Mouse (Mus musculus) embryonic facial prominence, embryonic 11.5 days (tissue): Measurements from ENCODE around the gene Ly6g6c. TPM values are rescaled to one million over a fixed set of nuclear protein-coding genes. Genes with fewer than 3 reads are reported as not detected.

Source experiments
- ATAC-seq: fragments of 200-750 bp; cut with Nextera tagmentation; replicated peaks from 2 replicates; pipeline ENCODE4 v1.8.0; 2017; ENCODE audit warnings: low read depth; ENCODE audit not compliant: insufficient number of reproducible peaks, low FRiP score, low TSS enrichment
- DNase-seq: peaks from one replicate; pipeline ENCODE4 v3.0.0-alpha.2; 2015; ENCODE audit warnings: low spot score
- H3K27ac ChIP-seq: fragments of 300-500 bp; sonication (generic); replicated peaks from 2 replicates; pipeline ENCODE4 v1.5.1; 2014; ENCODE audit warnings: mild to moderate bottlenecking, low read depth, low read length, control low read depth
- H3K27me3 ChIP-seq: fragments of 300-500 bp; sonication (generic); 2 replicates; pipeline ENCODE4 v1.6.1; 2014; ENCODE audit warnings: mild to moderate bottlenecking, low read length, moderate library complexity, mixed read lengths; ENCODE audit not compliant: control insufficient read depth, insufficient read depth
- H3K36me3 ChIP-seq: fragments of 300-500 bp; sonication (generic); replicated peaks from 2 replicates; pipeline ENCODE4 v1.6.1; 2014; ENCODE audit warnings: low read depth, mild to moderate bottlenecking, low read length, moderate library complexity, mixed read lengths; ENCODE audit not compliant: control insufficient read depth, insufficient read depth
- H3K4me1 ChIP-seq: fragments of 300-500 bp; sonication (generic); 2 replicates; pipeline ENCODE4 v1.6.1; 2014; ENCODE audit warnings: low read length, mixed read lengths; ENCODE audit not compliant: control insufficient read depth, insufficient read depth
- H3K4me2 ChIP-seq: fragments of 300-500 bp; sonication (generic); 2 replicates; pipeline ENCODE4 v1.6.1; 2014; ENCODE audit warnings: low read depth, mild to moderate bottlenecking, control low read depth, low read length, moderate library complexity
- H3K4me3 ChIP-seq: fragments of 300-500 bp; sonication (generic); 2 replicates; pipeline ENCODE4 v1.5.1; 2014; ENCODE audit warnings: low read depth, low read length, control low read depth
- H3K9ac ChIP-seq: fragments of 300-500 bp; sonication (generic); replicated peaks from 2 replicates; pipeline ENCODE4 v1.6.1; 2014; ENCODE audit warnings: mild to moderate bottlenecking, control low read depth, low read length
- H3K9me3 ChIP-seq: fragments of 300-500 bp; sonication (generic); replicated peaks from 2 replicates; pipeline ENCODE4 v1.6.1; 2016; ENCODE audit warnings: mild to moderate bottlenecking, low read length, inconsistent platforms, mixed read lengths; ENCODE audit not compliant: control insufficient read depth
- WGBS: fragments of 180-500 bp; shearing (Covaris S2); extraction: QIAGEN DNeasy Blood & Tissue Kit; methylation state at CpG from one replicate; pipeline ENCODE4 v1.1.7; 2014; 5-methylcytosine and 5-hydroxymethylcytosine counted together
- polyA plus RNA-seq: library from polyadenylated mRNA; unstranded; fragments of >200 nt; fragmentation: Nextera tagmentation; extraction: Ambion mirVana; gene quantifications from 2 replicates; pipeline ENCODE4 v1.2.1, GENCODE M21; 2014

The Ly6g6c gene
- polyA plus RNA-seq, 1 experiment from 2014 or later = not detected

DNA sequence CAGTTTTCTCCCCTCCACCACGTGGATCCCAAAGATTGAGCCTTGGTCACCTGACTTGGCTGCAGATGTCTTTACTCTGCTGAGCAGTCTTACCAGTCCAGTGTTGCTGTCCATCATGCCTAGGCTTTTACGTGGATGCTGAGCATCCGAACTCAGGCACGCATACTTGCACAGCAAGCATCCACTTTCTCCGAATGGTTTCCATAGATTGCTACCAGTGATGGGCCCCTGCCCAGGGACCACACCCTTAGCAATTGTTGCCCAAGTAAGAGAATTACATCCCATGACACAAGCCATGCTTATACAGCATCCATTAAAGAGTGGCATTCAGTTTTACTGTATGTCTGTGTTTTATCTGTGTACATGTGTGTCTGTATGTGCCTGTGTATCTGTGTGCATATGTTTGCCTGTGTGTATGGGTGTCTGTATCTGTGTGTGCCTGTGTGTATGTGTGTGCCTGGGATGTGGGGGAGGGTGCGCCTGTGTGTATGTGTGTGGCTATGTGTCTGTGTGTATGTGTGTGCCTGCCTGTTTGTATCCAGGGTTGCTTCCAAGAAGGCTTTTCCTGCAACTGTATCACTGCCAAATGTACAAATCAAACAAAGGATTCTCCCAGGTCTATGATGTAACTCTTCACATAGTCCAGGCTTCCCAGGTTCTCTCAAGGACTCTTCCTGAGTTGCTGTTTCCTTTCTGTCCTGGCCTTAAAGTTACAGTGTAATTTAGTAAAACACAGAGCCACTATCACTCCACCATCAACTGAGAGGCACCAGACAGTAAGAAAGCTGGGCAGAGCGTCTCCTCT lies 9.3 kb upstream of the Ly6g6c start:
- Histone ChIP-seq H3K9ac (no peak overlapping the region), H3K9me3 (no peaks in the 10 kb centered on the region), H3K27me3 (no peaks in the 10 kb centered on the region), H3K4me3 (no peak overlapping the region), H3K4me2 (no peak overlapping the region), H3K4me1 (peaks cover 13% of the 10 kb centered on the region), H3K36me3 (peaks cover 9% of the 10 kb centered on the region), H3K27ac (no peak overlapping the region)
- 94% methylated on average over 7 of the region's 7 CpGs for WGBS
- DNase-seq (no peak), ATAC-seq (no peak)

GRCm38 (mm10) chr17:35057090-35057489 lies 8.1 kb upstream of the Ly6g6c start:
- Histone ChIP-seq H3K4me1 (peaks cover 13% of the 10 kb centered on the region), H3K27me3 (no peaks in the 10 kb centered on the region), H3K9ac (no peak overlapping the region), H3K36me3 (peaks cover 17% of the 10 kb centered on the region), H3K27ac (no peak overlapping the region), H3K9me3 (no peaks in the 10 kb centered on the region), H3K4me2 (no peak overlapping the region), H3K4me3 (no peak overlapping the region)
- DNase-seq (no peak), ATAC-seq (no peak)
- WGBS = 80% methylated on average over 3 of the region's 3 CpGs

GRCm38 (mm10) chr17:35058316-35058715 lies 6.9 kb upstream of the Ly6g6c start:
- Histone ChIP-seq H3K27ac (no peak overlapping the region), H3K36me3 (peaks cover 17% of the 10 kb centered on the region), H3K9ac (peak overlapping the region; percentile 9; the same call in 1 of the 2 replicates), H3K9me3 (no peaks in the 10 kb centered on the region), H3K4me3 (0 out of 2 replicates have a peak overlapping the region, but pooled peaks have one; percentile 5), H3K4me1 (peaks cover 12% of the 10 kb centered on the region), H3K4me2 (no peak overlapping the region; the same call in 1 of the 2 replicates), H3K27me3 (no peaks in the 10 kb centered on the region)
- 63% methylated on average over 9 of the region's 9 CpGs for WGBS
- DNase-seq (no peak), ATAC-seq (no peak)

- ATAC-seq (peak; percentile 89), DNase-seq (peak; percentile 98)
- under 1% methylated on average over 56 of the region's 57 CpGs for WGBS
- Histone ChIP-seq H3K36me3 (peaks cover 15% of the 10 kb centered on the region), H3K27ac (peak within 1 kb of the TSS; percentile 71), H3K9me3 (no peaks in the 10 kb centered on the region), H3K27me3 (no peaks in the 10 kb centered on the region), H3K4me2 (peak within 1 kb of the TSS; percentile 84), H3K4me1 (peaks cover 12% of the 10 kb centered on the region), H3K4me3 (peak within 1 kb of the TSS; percentile 64), H3K9ac (peak within 1 kb of the TSS; percentile 92)
Observed at GRCm38 (mm10) chr17:35058911-35059892, 6.0 kb upstream of the Ly6g6c start, which contains the start of gene Ddah2. Gene Ddah2 (plus strand): TSS chr17:35059035.

- WGBS = 24% methylated on average over 14 of the region's 14 CpGs
- Histone ChIP-seq H3K36me3 (peaks cover 9% of the 10 kb centered on the region), H3K4me1 (peaks cover 12% of the 10 kb centered on the region), H3K4me2 (peak overlapping the region; percentile 84), H3K9ac (peak overlapping the region; percentile 92), H3K4me3 (peak overlapping the region; percentile 64), H3K9me3 (no peaks in the 10 kb centered on the region), H3K27me3 (no peaks in the 10 kb centered on the region; the same call in 1 of the 2 replicates), H3K27ac (no peak overlapping the region)
- DNase-seq = no peak
- no peak for ATAC-seq
Observed at GRCm38 (mm10) chr17:35060071-35060470, 5.1 kb upstream of the Ly6g6c start.

DNA sequence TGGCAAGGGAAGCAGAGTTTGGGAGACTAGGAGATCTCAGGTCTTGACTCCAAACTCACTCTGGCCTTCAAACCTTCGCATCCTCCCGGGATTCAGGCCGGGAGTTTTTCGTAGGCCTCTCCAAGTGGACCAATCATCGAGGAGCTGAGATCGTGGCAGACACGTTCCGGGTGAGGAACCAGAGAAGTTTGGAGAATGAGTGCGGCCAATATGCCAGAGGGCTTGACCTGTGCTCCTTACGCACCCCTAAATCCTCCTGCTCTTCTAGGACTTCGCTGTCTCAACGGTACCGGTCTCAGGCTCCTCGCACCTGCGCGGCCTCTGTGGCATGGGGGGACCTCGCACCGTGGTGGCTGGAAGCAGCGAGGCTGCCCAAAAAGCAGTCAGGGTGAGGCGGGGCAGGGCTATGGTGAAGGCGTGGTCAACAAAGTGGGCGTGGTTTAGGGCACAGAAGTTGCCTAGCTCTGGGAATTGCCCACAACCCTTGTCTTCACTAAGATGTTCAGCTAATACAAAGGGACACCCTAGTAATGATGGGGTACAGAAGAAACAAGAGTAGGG lies 4.4 kb upstream of the Ly6g6c start:
- no peak for ATAC-seq
- Histone ChIP-seq H3K36me3 (peaks cover 9% of the 10 kb centered on the region), H3K27ac (no peak overlapping the region), H3K4me2 (peak overlapping the region; percentile 84), H3K9me3 (no peaks in the 10 kb centered on the region), H3K9ac (peak overlapping the region; percentile 92; the same call in 1 of the 2 replicates), H3K4me3 (peak overlapping the region; percentile 64), H3K27me3 (peaks cover 6% of the 10 kb centered on the region), H3K4me1 (peaks cover 16% of the 10 kb centered on the region)
- no peak for DNase-seq
- 53% methylated on average over 22 of the region's 22 CpGs for WGBS

DNA sequence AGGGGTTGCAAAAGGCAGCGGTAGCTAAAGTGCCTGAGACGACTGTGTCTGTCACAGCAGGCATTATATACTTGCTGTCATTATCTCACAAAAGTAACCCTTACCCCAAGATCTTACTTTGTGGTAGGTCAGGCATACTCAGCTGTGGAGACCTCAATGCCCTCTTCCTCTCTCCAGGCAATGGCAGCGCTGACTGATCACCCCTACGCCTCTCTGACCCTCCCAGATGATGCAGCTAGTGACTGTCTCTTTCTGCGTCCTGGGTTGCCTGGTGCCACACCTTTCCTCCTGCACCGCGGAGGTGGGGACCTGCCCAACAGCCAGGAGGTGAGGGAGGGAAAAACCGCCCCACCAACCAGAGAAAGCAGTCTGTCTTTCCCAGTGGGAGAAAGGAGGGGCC lies 3.9 kb upstream of the Ly6g6c start:
- ATAC-seq = no peak
- Histone ChIP-seq H3K4me2 (no peak overlapping the region; the same call in 1 of the 2 replicates), H3K27ac (no peak overlapping the region), H3K4me1 (peaks cover 16% of the 10 kb centered on the region), H3K27me3 (peaks cover 9% of the 10 kb centered on the region), H3K36me3 (peaks cover 9% of the 10 kb centered on the region), H3K9ac (no peak overlapping the region), H3K4me3 (no peak overlapping the region), H3K9me3 (no peaks in the 10 kb centered on the region)
- WGBS = 85% methylated on average over 8 of the region's 8 CpGs
- DNase-seq = no peak
